Mouse (Mus musculus) hindbrain, embryonic 13.5 days (tissue): Measurements from ENCODE around the gene Gstm5. TPM values are rescaled to one million over a fixed set of nuclear protein-coding genes. Genes with fewer than 3 reads are reported as not detected.

Experiments
- ATAC-seq: fragments of 200-750 bp; cut with Nextera tagmentation; 2 replicates; pipeline ENCODE4 v1.8.0; 2017; ENCODE audit warnings: moderate TSS enrichment; ENCODE audit not compliant: low FRiP score
- H3K27ac ChIP-seq: fragments of 300-500 bp; sonication (generic); 2 replicates; pipeline ENCODE4 v1.5.1; 2015; ENCODE audit warnings: inconsistent platforms, mild to moderate bottlenecking, moderate library complexity
- H3K27me3 ChIP-seq: fragments of 300-500 bp; sonication (generic); 2 replicates; pipeline ENCODE4 v1.6.1; 2015; ENCODE audit warnings: mild to moderate bottlenecking, inconsistent platforms
- H3K36me3 ChIP-seq: fragments of 300-500 bp; sonication (generic); 2 replicates; pipeline ENCODE4 v1.6.1; 2015; ENCODE audit warnings: mild to moderate bottlenecking, inconsistent platforms
- H3K4me1 ChIP-seq: fragments of 300-500 bp; sonication (generic); replicated peaks from 2 replicates; pipeline ENCODE4 v1.6.1; 2015; ENCODE audit warnings: inconsistent platforms
- H3K4me2 ChIP-seq: fragments of 300-500 bp; sonication (generic); 2 replicates; pipeline ENCODE4 v1.6.1; 2015; ENCODE audit warnings: inconsistent platforms, mild to moderate bottlenecking, moderate library complexity
- H3K4me3 ChIP-seq: fragments of 300-500 bp; sonication (generic); 2 replicates; pipeline ENCODE4 v1.5.1; 2015; ENCODE audit warnings: mild to moderate bottlenecking, inconsistent platforms
- H3K9ac ChIP-seq: fragments of 300-500 bp; sonication (generic); 2 replicates; pipeline ENCODE4 v1.6.1; 2015; ENCODE audit warnings: mild to moderate bottlenecking, inconsistent platforms
- H3K9me3 ChIP-seq: fragments of 300-500 bp; sonication (generic); 2 replicates; pipeline ENCODE4 v1.6.1; 2016; ENCODE audit warnings: inconsistent platforms
- WGBS: fragments of 180-500 bp; shearing (Covaris S2); methylation state at CpG from one replicate; pipeline ENCODE4 v1.1.7; 2015; 5-methylcytosine and 5-hydroxymethylcytosine counted together
- polyA plus RNA-seq: library from polyadenylated mRNA; unstranded; fragments of >200 nt; fragmentation: Nextera tagmentation; extraction: Ambion mirVana; gene quantifications from 2 replicates; pipeline ENCODE4 v1.2.1, GENCODE M21; 2015

Gstm5 gene
- polyA plus RNA-seq, 1 experiment from 2014 or later: 243 TPM

DNA sequence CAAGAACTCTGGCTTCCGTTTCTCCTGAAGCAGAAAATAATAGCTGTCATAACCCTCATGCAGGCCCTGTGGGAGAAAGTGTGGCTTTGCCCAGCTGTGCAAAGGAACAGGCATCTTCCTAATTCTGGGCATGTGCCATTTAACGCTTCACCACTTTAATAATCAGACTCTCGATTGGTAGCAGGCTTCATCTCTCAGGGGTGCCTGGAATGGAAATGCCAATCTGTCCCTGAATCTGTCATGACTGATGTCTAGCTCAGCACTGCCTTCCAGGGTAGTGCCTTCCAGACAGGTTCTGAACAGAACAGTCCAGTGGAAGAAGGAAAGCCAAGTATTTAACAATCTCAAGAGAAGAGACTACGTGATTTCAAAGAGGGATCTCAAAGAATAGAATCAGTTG is 45.6 kb downstream of the Gstm5 start:
- no peak for ATAC-seq
- Histone ChIP-seq H3K4me1 (peaks cover 32% of the 10 kb centered on the region), H3K27me3 (no peaks in the 10 kb centered on the region), H3K9me3 (no peaks in the 10 kb centered on the region), H3K9ac (no peak overlapping the region), H3K36me3 (no peaks in the 10 kb centered on the region), H3K27ac (no peak overlapping the region), H3K4me3 (no peak overlapping the region), H3K4me2 (no peak overlapping the region)
- WGBS: 60% methylated on average over 4 of the region's 4 CpGs

DNA sequence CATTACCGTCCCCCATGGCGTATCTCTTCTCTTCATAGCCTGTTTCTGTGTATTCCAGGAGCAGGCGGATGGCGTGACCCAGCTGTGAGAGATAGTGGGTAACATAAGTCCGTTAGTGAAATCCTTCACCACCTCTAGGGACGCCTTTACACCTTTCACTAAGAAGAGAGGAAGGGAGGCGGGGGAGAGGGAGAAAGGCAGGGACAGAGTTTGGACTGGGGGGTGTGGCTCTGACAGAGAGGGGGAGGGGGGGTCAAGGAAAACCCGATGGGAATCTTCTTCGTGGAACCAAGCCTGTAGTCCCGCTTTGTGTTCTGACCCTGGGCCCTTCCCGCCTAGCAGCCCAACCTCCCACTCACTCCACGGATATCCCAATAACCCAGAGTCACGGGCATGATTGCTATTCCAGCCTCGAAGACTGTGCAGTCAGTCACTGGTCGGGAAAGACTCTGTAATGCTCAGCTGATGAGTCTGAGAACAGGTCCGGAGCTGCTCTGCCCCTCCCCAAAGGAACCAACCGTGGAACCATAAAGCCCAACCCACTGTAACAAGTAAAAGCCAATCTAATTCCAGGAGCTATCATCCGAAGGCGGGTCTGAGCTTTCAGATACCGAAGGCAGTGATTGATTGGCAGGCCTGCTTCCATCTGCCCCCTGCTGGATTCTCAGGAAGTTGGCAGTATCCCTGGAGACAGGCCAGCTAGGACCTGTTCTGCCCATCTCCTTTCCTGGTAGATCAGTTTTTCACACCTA is 47.8 kb downstream of the Gstm5 start, which contains the start of gene Gstm6:
Gene Gstm6 (minus strand): TSS at position 511 of the 752 bp plus-strand sequence.
- 0 out of 2 replicates have a peak within 1 kb of the TSS, but pooled peaks have one; percentile 8 for H3K27ac ChIP-seq
- WGBS: 21% methylated on average over 20 of the region's 20 CpGs
- no peaks in the 10 kb centered on the region for H3K27me3 ChIP-seq

DNA sequence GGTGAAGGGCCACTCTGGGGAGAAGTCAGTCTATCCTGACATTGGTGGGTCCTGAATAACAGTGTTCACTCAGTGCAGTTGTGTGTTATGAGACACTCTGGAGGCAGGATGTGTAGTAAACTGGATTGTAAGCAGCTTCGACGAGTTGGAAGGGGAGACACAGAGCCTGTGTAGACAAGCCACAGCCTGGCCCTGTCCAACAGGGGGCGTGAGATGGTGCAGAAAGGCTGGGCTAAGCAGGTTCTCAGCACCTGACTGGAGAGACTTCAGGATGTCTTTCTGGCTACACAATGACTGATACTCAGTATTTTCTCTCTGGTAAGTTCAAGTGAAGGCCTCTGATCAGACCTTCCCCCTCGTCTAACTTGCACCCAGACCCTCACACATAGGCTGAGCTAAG is 50.1 kb downstream of the Gstm5 start:
- WGBS: 58% methylated on average over 4 of the region's 4 CpGs
- no peak for ATAC-seq
- H3K4me2 ChIP-seq: no peak overlapping the region

More for the DNA sequence above, 47.8 kb downstream of the Gstm5 start, which contains the start of gene Gstm6:
- H3K4me2 ChIP-seq: peak within 1 kb of the TSS; percentile 48
- peaks cover 32% of the 10 kb centered on the region for H3K4me1 ChIP-seq
- ATAC-seq: peak; percentile 78
- no peaks in the 10 kb centered on the region for H3K9me3 ChIP-seq
- H3K4me3 ChIP-seq: peak within 1 kb of the TSS; percentile 27
- no peak within 1 kb of the TSS for H3K9ac ChIP-seq
- H3K36me3 ChIP-seq: no peaks in the 10 kb centered on the region

More for the DNA sequence above, 50.1 kb downstream of the Gstm5 start:
- 0 out of 2 replicates have a peak, but pooled peaks cover 3% of the 10 kb centered on the region for H3K27me3 ChIP-seq
- no peak overlapping the region for H3K27ac ChIP-seq
- peaks cover 18% of the 10 kb centered on the region for H3K4me1 ChIP-seq
- H3K9me3 ChIP-seq: no peaks in the 10 kb centered on the region
- no peaks in the 10 kb centered on the region for H3K36me3 ChIP-seq
- no peak overlapping the region for H3K4me3 ChIP-seq
- no peak overlapping the region for H3K9ac ChIP-seq

Other genes with a start within 250 kb of the Gstm5 start
- 106 and 108 TPM in 2 replicates for gene Ahcyl1, start 199.3 kb upstream of the Gstm5 start, polyA plus RNA-seq
- 6.3 and 6.5 TPM in 2 replicates for gene Csf1, start 135.4 kb upstream of the Gstm5 start, polyA plus RNA-seq
- gene Eps8l3, start 18.6 kb upstream of the Gstm5 start, polyA plus RNA-seq: not detected in 2 replicates
- 82.5 and 85.8 TPM in 2 replicates for gene Gstm7, start 36.0 kb downstream of the Gstm5 start, polyA plus RNA-seq
- 7.7 and 8.5 TPM in 2 replicates for gene Gstm6, start 47.9 kb downstream of the Gstm5 start, polyA plus RNA-seq
- 0.17 TPM in 1 of 2 replicates, not detected in the other for gene Gstm3, start 73.5 kb downstream of the Gstm5 start, polyA plus RNA-seq
- 10.0 and 10.9 TPM in 2 replicates for gene Gstm2, start 90.6 kb downstream of the Gstm5 start, polyA plus RNA-seq
- gene Gstm1, start 122.2 kb downstream of the Gstm5 start, polyA plus RNA-seq: 53.7 and 54.2 TPM in 2 replicates
- gene Gstm4, start 149.1 kb downstream of the Gstm5 start, polyA plus RNA-seq: 15.2 and 15.4 TPM in 2 replicates
- gene Ampd2, start 190.8 kb downstream of the Gstm5 start, polyA plus RNA-seq: 50.9 and 52.4 TPM in 2 replicates
- 0.10 and 0.43 TPM in 2 replicates for gene Gnat2, start 197.0 kb downstream of the Gstm5 start, polyA plus RNA-seq